Mouse (Mus musculus) limb, embryonic 15.5 days (tissue): ENCODE results near the gene Gan. TPM values are rescaled to one million over a fixed set of nuclear protein-coding genes. Genes with fewer than 3 reads are reported as not detected.

Source experiments
- ATAC-seq: fragments of 200-750 bp; cut with Nextera tagmentation; 2 replicates; pipeline ENCODE4 v1.8.0; 2017; ENCODE audit warnings: low read depth, moderate TSS enrichment; ENCODE audit not compliant: insufficient number of reproducible peaks, low FRiP score, low TSS enrichment
- H3K27ac ChIP-seq: fragments of 300-500 bp; sonication (generic); 2 replicates; pipeline ENCODE4 v1.5.1; 2015; ENCODE audit warnings: moderate library complexity, mild to moderate bottlenecking, inconsistent platforms
- H3K27me3 ChIP-seq: fragments of 300-500 bp; sonication (generic); 2 replicates; pipeline ENCODE4 v1.6.1; 2015; ENCODE audit warnings: inconsistent platforms
- H3K36me3 ChIP-seq: fragments of 300-500 bp; sonication (generic); 2 replicates; pipeline ENCODE4 v1.6.1; 2015; ENCODE audit warnings: inconsistent platforms
- H3K4me1 ChIP-seq: fragments of 300-500 bp; sonication (generic); 2 replicates; pipeline ENCODE4 v1.6.1; 2015; ENCODE audit warnings: inconsistent platforms
- H3K4me2 ChIP-seq: fragments of 300-500 bp; sonication (generic); 2 replicates; pipeline ENCODE4 v1.6.1; 2015; ENCODE audit warnings: mild to moderate bottlenecking, inconsistent platforms
- H3K4me3 ChIP-seq: fragments of 300-500 bp; sonication (generic); 2 replicates; pipeline ENCODE4 v1.5.1; 2015; ENCODE audit warnings: mild to moderate bottlenecking, inconsistent platforms
- H3K9ac ChIP-seq: fragments of 300-500 bp; sonication (generic); 2 replicates; pipeline ENCODE4 v1.6.1; 2015; ENCODE audit warnings: inconsistent platforms
- H3K9me3 ChIP-seq: fragments of 300-500 bp; sonication (generic); 2 replicates; pipeline ENCODE4 v1.6.1; 2016; ENCODE audit warnings: inconsistent platforms
- WGBS: fragments of 180-500 bp; shearing (Covaris S2); methylation state at CpG from one replicate; pipeline ENCODE4 v1.1.7; 2015; 5-methylcytosine and 5-hydroxymethylcytosine counted together
- polyA plus RNA-seq: library from polyadenylated mRNA; unstranded; fragments of >200 nt; fragmentation: Nextera tagmentation; extraction: Ambion mirVana; gene quantifications from 2 replicates; pipeline ENCODE4 v1.2.1, GENCODE M21; 2015

Gene Gan
- polyA plus RNA-seq, 1 experiment from 2014 or later, result 3.7 TPM

DNA sequence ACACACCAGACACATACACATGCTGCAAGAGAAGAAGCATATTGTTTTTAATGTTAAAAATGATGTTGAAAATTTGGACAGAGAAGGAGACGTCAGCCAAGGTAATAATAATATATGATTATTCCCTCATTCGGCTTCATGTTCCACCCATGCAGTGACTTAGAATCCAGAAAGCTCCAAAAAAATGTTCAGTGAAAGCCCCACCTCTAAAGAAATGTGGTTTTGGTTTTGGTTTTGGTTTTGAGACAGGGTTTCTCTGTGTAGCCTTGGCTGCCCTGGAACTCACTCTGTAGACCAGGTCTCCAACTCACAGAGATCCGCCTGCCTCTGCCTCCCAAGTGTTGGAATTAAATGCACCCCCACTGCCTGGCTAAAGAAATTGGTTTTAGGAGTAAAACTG lies 32.1 kb upstream of the Gan start:
- 83% methylated on average over 3 of the region's 3 CpGs for WGBS
- H3K4me1 ChIP-seq, result peaks cover 2% of the 10 kb centered on the region; the same call in 1 of the 2 replicates
- no peak for ATAC-seq
- H3K9ac ChIP-seq, result no peak overlapping the region
- H3K4me2 ChIP-seq, result no peak overlapping the region
- H3K36me3 ChIP-seq, result no peaks in the 10 kb centered on the region
- H3K27me3 ChIP-seq, result no peaks in the 10 kb centered on the region
- no peaks in the 10 kb centered on the region for H3K9me3 ChIP-seq
- H3K4me3 ChIP-seq, result no peak overlapping the region
- H3K27ac ChIP-seq, result no peak overlapping the region

DNA sequence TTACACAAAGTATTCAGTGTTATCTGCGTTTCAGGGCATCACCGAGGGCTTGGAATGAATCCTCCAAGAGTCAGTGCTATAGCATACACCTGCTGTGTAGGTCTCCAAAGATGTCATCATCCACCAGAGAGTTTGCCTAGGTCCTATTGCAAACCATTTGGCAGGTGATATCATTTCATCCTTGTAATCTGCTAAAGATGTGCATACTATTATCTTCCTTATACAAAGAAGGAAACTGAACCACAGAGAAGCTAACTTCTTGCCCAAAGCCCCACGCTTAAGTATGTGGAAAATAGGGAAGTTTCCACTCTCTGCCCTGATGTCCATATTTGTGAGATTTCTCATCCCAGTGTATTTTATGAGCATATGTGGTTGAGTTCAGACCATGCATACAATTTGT lies 31.5 kb upstream of the Gan start:
- WGBS, result 94% methylated on average over 3 of the region's 3 CpGs
- no peak overlapping the region for H3K4me3 ChIP-seq
- no peak overlapping the region for H3K9ac ChIP-seq
- no peak overlapping the region for H3K27ac ChIP-seq
- ATAC-seq, result no peak
- peaks cover 2% of the 10 kb centered on the region; the same call in 1 of the 2 replicates for H3K4me1 ChIP-seq
- no peaks in the 10 kb centered on the region for H3K9me3 ChIP-seq
- no peaks in the 10 kb centered on the region for H3K27me3 ChIP-seq
- H3K4me2 ChIP-seq, result no peak overlapping the region
- H3K36me3 ChIP-seq, result no peaks in the 10 kb centered on the region

DNA sequence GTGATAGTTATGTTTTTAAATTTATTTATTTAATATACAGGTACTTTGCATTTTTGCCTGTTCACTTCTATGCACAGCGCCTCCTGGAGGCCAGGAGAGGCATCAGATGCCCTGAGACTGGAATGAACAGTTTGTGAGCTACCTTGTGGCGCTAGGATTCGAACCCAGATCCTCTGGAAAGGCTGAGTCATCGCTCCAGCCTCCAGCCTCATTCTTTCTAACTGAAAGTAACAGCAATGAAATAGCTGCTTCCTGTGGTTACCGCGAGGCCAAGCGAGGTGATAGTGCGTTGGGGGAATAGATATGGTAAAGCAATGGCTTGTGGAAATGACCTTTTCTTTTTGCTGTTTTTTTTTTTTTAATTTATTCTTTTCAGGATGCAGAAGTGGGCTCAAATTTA lies 30.9 kb upstream of the Gan start:
- H3K27ac ChIP-seq, result no peak overlapping the region
- H3K27me3 ChIP-seq, result no peaks in the 10 kb centered on the region
- H3K9me3 ChIP-seq, result no peaks in the 10 kb centered on the region
- no peak overlapping the region for H3K4me2 ChIP-seq
- H3K36me3 ChIP-seq, result no peaks in the 10 kb centered on the region
- peaks cover 2% of the 10 kb centered on the region; the same call in 1 of the 2 replicates for H3K4me1 ChIP-seq
- H3K4me3 ChIP-seq, result no peak overlapping the region
- H3K9ac ChIP-seq, result no peak overlapping the region
- ATAC-seq, result no peak
- WGBS, result 82% methylated on average over 8 of the region's 8 CpGs

DNA sequence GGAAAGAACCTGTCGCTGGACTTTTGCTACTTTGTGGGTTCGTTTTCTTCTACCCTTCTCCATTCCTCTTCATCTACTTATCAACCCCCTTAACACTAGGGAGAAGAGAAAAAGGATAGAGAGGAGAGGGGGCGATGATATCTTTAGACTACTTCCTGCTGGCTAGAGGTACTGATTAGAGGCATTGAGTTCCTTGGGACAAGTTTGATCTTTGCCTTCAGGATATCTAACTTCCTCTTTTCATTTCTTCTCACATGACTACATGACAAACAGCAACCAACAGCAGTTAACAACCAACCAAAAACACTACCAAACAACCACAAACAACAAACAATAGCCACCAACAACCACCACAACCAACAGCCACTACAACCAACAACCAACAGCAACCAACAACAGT lies 24.2 kb upstream of the Gan start:
- peaks cover 3% of the 10 kb centered on the region; the same call in 1 of the 2 replicates for H3K27me3 ChIP-seq
- no peak overlapping the region for H3K4me2 ChIP-seq
- no peak for ATAC-seq
- WGBS, result 96% methylated on average over 3 of the region's 3 CpGs
- H3K4me3 ChIP-seq, result no peak overlapping the region
- no peaks in the 10 kb centered on the region for H3K9me3 ChIP-seq
- no peaks in the 10 kb centered on the region for H3K36me3 ChIP-seq
- no peaks in the 10 kb centered on the region for H3K4me1 ChIP-seq
- H3K9ac ChIP-seq, result no peak overlapping the region
- H3K27ac ChIP-seq, result no peak overlapping the region

DNA sequence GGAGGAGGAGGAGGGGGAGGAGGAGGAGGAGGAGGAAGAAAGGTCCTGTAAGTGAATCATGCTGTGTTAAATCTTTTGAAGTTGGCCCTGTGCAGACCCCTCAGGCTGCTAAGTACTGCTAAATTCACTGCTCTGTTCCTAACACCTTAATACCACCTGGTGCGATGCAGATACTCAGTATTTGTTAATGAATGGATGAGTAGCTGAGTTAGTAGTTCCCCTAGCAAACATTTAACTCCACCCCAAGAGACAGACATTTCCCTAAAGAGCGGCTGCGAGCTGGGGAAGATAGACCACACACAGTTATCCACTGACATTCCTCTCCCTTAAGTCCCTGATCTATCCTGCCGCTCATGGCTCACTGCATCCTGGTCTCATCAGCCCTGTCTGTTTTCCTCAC lies 21.6 kb upstream of the Gan start:
- WGBS, result 8% methylated on average over 4 of the region's 4 CpGs
- no peaks in the 10 kb centered on the region for H3K4me1 ChIP-seq
- no peak overlapping the region for H3K4me3 ChIP-seq
- H3K9ac ChIP-seq, result no peak overlapping the region
- no peak for ATAC-seq
- H3K36me3 ChIP-seq, result no peaks in the 10 kb centered on the region
- no peak overlapping the region for H3K4me2 ChIP-seq
- H3K27ac ChIP-seq, result no peak overlapping the region
- no peaks in the 10 kb centered on the region for H3K9me3 ChIP-seq
- peaks cover 3% of the 10 kb centered on the region; the same call in 1 of the 2 replicates for H3K27me3 ChIP-seq

DNA sequence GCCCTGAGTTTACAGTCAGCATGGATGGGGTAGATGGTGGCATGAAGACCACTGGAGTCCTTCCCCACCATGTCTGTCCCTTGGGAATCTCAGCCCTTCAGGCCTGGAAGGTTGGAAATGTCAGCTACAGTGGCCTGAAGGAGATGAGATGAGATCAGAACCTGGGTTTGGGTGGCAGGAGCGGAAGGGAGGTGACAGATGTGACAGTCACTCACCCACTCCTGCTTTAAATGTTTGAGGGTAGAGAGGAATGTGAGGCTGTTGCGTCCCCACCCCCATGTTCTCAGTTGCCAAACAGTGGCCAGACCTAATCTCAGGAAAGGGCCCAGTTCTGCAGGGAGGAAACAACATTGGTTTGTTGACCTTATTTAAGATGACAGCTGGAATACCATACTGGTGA lies 21.2 kb upstream of the Gan start:
- Histone ChIP-seq H3K4me1 (no peaks in the 10 kb centered on the region), H3K9me3 (no peaks in the 10 kb centered on the region), H3K27ac (no peak overlapping the region), H3K4me2 (no peak overlapping the region), H3K9ac (no peak overlapping the region), H3K27me3 (peaks cover 3% of the 10 kb centered on the region; the same call in 1 of the 2 replicates), H3K36me3 (no peaks in the 10 kb centered on the region), H3K4me3 (no peak overlapping the region)
- no peak for ATAC-seq
- 34% methylated on average over 2 of the region's 2 CpGs for WGBS

DNA sequence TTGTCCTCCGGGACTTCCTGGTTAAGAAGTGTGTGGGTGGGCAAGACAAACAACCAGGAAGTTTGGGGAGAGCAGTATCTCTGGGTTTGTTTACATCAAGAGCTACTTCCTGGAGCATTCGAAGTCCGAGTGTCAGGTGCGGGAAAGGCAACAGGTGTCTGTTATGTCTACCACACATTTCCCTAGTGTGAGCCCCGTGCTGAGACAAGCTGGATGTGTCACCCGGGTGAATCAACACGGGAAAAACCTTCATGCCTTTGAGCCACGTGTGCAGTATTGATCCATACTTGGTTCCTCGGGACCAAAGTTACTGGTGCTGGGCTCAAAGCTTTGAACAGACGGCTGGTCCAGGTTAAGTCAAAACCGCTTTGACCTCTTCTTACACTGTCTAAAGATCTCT lies 20.6 kb upstream of the Gan start:
- Histone ChIP-seq H3K4me2 (no peak overlapping the region), H3K36me3 (no peaks in the 10 kb centered on the region), H3K27me3 (peaks cover 3% of the 10 kb centered on the region; the same call in 1 of the 2 replicates), H3K9me3 (no peaks in the 10 kb centered on the region), H3K4me1 (no peaks in the 10 kb centered on the region), H3K4me3 (no peak overlapping the region), H3K9ac (no peak overlapping the region), H3K27ac (no peak overlapping the region)
- 57% methylated on average over 11 of the region's 11 CpGs for WGBS
- no peak for ATAC-seq

DNA sequence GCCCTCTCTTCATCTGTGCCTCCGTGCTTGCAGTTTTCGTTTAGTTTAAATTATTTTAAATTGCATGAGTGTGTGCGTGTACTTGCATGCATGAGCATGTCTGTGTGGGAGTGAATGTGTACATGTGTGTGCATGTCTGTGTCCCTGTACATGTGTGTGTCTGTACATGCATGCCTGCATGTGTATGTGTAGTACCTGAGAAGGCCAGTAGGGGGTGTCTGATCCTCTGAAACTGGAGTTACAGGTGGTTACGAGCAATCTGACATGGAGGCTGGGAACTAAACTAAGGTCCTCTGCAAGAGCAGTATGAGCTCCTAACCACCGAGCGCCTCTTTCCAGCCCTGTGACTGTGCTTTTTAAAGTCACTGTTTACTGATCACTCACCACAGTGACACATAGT lies 9.4 kb upstream of the Gan start:
- Histone ChIP-seq H3K4me1 (no peaks in the 10 kb centered on the region), H3K4me3 (no peak overlapping the region), H3K9ac (no peak overlapping the region), H3K4me2 (no peak overlapping the region), H3K9me3 (no peaks in the 10 kb centered on the region), H3K27me3 (no peaks in the 10 kb centered on the region), H3K27ac (no peak overlapping the region), H3K36me3 (no peaks in the 10 kb centered on the region)
- 91% methylated on average over 6 of the region's 6 CpGs for WGBS
- no peak for ATAC-seq

DNA sequence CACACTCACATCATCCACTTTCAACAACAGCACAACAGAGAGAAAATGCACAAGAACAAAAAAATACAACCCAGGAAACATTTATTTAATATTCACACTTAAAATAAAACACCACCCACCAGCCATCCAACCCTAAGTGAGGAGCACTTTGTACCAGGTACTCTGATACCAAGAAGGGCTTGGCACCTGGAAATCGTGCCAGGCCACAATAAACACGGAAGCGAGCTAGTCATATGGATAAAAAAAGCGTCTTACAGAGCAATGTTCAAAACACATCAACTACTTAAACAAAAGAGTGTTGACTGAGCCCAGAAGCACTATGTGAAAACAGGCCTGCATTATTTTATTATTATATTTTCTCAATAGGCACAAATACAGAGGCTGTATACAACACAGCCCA lies 1.8 kb upstream of the Gan start:
- no peak overlapping the region for H3K9ac ChIP-seq
- no peak overlapping the region for H3K27ac ChIP-seq
- no peaks in the 10 kb centered on the region for H3K27me3 ChIP-seq
- no peak overlapping the region for H3K4me3 ChIP-seq
- ATAC-seq, result no peak
- H3K4me2 ChIP-seq, result no peak overlapping the region
- H3K9me3 ChIP-seq, result no peaks in the 10 kb centered on the region
- no peaks in the 10 kb centered on the region for H3K36me3 ChIP-seq
- peaks cover 17% of the 10 kb centered on the region for H3K4me1 ChIP-seq
- 89% methylated on average over 4 of the region's 4 CpGs for WGBS

DNA sequence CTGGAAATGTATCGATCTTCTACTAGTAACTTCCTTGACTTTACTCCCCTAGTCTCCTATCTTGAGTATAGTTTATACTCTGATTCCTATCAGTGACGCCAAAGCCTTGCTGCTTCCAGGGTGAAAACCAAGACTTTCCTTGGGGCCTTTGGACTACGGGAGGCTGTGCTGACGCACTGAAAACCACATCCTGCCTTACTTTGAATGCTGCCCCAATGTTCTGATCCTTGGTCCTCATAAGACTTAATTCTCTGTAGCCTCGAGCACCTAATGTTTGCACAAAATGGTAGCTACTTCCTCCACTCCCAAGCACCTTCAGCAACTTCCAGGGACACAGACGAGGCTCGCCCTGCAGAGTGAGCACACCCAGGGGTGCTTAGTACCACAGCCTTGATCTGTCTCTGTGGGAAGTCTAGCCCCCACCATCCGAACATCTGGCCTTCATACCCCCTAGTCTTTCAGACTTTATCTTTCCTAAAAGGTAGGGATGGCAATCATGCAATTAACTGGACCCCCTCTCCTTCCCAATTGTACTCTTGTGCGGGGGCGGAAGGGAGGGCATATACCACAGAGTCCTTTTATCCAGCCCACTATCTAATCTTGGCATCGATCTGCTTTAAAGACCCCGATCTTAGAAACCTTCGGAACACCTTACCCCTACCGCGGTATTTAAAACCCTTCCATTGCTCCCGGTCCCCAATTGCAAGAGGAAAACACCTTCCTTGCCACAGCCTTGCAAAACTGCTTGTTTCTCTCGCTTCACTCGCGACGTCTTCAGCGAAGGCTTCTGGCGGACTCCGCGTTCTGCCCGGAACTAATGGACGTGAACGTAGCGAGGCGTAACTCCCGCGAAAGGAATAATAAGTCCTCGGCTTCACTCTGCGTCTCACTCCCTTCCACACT lies 818 bp upstream of the Gan start:
- no peaks in the 10 kb centered on the region for H3K36me3 ChIP-seq
- H3K4me3 ChIP-seq, result peak overlapping the region; percentile 86
- peak overlapping the region; percentile 89 for H3K27ac ChIP-seq
- H3K27me3 ChIP-seq, result no peaks in the 10 kb centered on the region
- whole genome bisulfite sequencing, result 10% methylated on average over 33 of the region's 33 CpGs
- no peaks in the 10 kb centered on the region for H3K9me3 ChIP-seq
- ATAC-seq, result peak; percentile 2; the same call in 1 of the 2 replicates
- H3K4me1 ChIP-seq, result peaks cover 17% of the 10 kb centered on the region
- peak overlapping the region; percentile 33 for H3K9ac ChIP-seq
- H3K4me2 ChIP-seq, result peak overlapping the region; percentile 81

DNA sequence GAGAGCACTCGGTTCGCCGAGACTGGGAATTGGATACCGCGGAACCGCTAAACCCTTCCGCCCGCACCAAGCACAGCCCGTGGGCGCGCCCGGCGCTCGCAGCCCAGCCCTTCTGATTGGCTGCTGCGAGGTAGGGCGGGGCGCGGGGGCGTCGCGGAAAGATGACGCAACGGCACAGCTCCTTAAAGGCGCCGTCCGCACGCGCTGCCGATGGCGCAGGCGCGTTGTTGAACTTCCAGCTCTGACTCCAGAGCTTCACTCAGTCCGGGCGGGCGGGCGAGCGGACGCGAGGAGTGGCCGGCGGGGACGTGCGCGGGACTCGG lies 205 bp upstream of the Gan start:
- Histone ChIP-seq H3K36me3 (no peaks in the 10 kb centered on the region), H3K4me2 (peak overlapping the region; percentile 81), H3K4me1 (peaks cover 17% of the 10 kb centered on the region), H3K27me3 (no peaks in the 10 kb centered on the region), H3K9ac (peak overlapping the region; percentile 97), H3K27ac (peak overlapping the region; percentile 89), H3K9me3 (no peaks in the 10 kb centered on the region), H3K4me3 (peak overlapping the region; percentile 86)
- under 1% methylated on average over 41 of the region's 45 CpGs for WGBS
- peak; percentile 91 for ATAC-seq

DNA sequence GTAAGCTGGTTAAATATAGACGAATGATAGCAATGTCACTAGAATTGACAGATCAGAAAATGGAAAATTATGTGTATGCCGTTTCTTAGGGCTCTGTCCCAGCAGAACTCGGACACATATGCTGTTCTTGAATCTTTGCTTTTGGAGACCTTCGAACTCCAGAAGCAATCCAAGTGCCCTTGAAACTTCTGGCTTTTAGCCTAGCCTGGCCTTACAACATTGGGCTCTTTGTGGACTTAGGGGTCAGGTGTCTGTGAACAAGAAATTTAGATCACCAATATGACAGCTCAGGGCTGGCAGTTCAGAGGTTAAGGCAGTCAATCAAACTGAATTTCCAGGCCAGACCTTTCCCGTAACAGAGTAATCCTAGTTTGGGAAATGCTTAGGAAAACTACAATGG lies 1.1 kb downstream of the Gan start:
- no peak for ATAC-seq
- no peak overlapping the region for H3K9ac ChIP-seq
- WGBS, result 58% methylated on average over 5 of the region's 5 CpGs
- no peaks in the 10 kb centered on the region for H3K27me3 ChIP-seq
- H3K4me3 ChIP-seq, result peak overlapping the region; percentile 86
- no peak overlapping the region for H3K27ac ChIP-seq
- H3K4me2 ChIP-seq, result peak overlapping the region; percentile 81
- no peaks in the 10 kb centered on the region for H3K36me3 ChIP-seq
- peaks cover 17% of the 10 kb centered on the region for H3K4me1 ChIP-seq
- no peaks in the 10 kb centered on the region for H3K9me3 ChIP-seq
